Mouse (Mus musculus): ENCODE measurements at regions not wholly inside any gene's neighbourhood (a gene's known extent, or its start where the extent isn't known, plus 50 kb on each side); places are given as distances from the start of the nearest gene placed in this dataset.

- no peak overlapping the region for H3K27ac ChIP-seq
- H3K9ac ChIP-seq: no peak overlapping the region
- no peaks in the 10 kb centered on the region for H3K9me3 ChIP-seq
- H3K27me3 ChIP-seq: no peaks in the 10 kb centered on the region
- H3K4me3 ChIP-seq (replicated peaks): no peak overlapping the region
- no peaks in the 10 kb centered on the region for H3K4me1 ChIP-seq
- no peaks in the 10 kb centered on the region for H3K36me3 ChIP-seq (replicated peaks)
- no peak overlapping the region for H3K4me2 ChIP-seq
- WGBS: 84% methylated on average over 4 of the region's 4 CpGs
- no peak for ATAC-seq (ENCODE audit: low FRiP score)
Observed at GRCm38 (mm10) chr13:5240541-5240940, 620.7 kb upstream of the Klf6 start.

DNA sequence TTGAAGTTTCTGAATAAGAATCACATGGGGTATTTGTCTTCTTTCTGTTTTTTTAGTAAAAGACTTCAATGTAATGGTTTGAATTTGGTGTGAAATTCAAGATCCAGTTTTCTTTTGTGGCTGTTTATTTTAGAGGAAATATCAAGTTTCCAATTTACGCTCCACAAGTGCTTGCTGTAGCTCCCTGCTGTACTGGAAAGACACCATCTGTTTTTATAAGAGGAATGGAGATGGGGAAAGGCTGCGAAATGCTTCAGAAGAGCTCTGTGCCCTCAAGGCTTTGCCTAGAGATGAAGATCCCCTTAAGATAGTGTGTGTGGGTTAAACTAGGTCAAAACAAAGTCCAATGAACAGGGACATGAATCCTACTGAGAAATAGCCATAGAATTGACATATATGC lies 618.5 kb upstream of the Klf6 start:
- H3K4me3 ChIP-seq (replicated peaks): no peak overlapping the region
- WGBS: 82% methylated on average over 2 of the region's 2 CpGs
- H3K4me2 ChIP-seq: no peak overlapping the region
- no peaks in the 10 kb centered on the region for H3K36me3 ChIP-seq (replicated peaks)
- ATAC-seq (ENCODE audit: low FRiP score): no peak
- H3K27me3 ChIP-seq: no peaks in the 10 kb centered on the region
- H3K27ac ChIP-seq: no peak overlapping the region
- H3K9ac ChIP-seq: no peak overlapping the region
- no peaks in the 10 kb centered on the region for H3K4me1 ChIP-seq
- H3K9me3 ChIP-seq: no peaks in the 10 kb centered on the region

DNA sequence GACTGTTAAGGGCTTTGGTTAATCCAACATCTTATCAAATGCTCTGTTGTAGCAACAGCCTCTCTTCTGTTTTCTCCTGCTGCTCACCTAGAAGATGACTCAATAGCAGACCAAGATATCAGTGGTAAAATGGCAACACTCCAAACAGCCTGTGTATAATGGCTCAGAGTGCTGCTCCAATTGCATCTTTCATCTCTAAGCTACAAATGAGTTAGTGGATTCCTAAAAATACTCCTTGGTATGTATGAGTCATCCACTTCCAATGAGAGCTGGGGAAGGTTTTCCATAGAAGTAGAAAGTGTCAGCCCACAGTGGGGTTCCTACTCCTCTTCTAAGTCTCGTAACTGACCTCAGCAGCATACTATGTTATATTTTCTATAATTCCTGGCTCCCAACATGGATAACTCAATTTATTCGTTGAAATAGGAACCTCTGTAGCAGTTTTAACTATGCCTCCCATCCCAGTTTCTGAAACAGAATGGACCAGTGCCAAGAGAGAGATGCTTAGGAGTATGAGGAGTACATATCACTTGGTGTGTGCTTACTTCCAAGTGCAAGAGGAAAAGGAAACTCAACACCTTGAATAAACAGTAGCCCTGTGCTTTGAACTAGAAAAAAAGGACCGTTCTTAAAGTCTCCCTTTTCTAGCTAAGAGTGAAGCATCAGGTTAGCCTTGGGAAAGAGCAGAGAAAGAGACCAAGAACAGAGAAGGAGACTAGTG lies 612.5 kb upstream of the Klf6 start:
- no peak overlapping the region for H3K4me3 ChIP-seq (replicated peaks)
- WGBS: 50% methylated on average over 3 of the region's 3 CpGs
- H3K36me3 ChIP-seq (replicated peaks): no peaks in the 10 kb centered on the region
- ATAC-seq (ENCODE audit: low FRiP score): no peak
- H3K9ac ChIP-seq: no peak overlapping the region
- H3K27ac ChIP-seq: no peak overlapping the region
- H3K4me1 ChIP-seq: no peaks in the 10 kb centered on the region
- H3K27me3 ChIP-seq: no peaks in the 10 kb centered on the region
- H3K9me3 ChIP-seq: no peaks in the 10 kb centered on the region
- no peak overlapping the region for H3K4me2 ChIP-seq

GRCm38 (mm10) chr13:5257891-5258660 lies 603.2 kb upstream of the Klf6 start:
- H3K4me1 ChIP-seq: no peaks in the 10 kb centered on the region
- 92% methylated on average over 6 of the region's 6 CpGs for WGBS
- H3K4me3 ChIP-seq (replicated peaks): no peak overlapping the region
- H3K4me2 ChIP-seq: no peak overlapping the region
- no peak overlapping the region for H3K27ac ChIP-seq
- no peaks in the 10 kb centered on the region for H3K36me3 ChIP-seq (replicated peaks)
- H3K9me3 ChIP-seq: no peaks in the 10 kb centered on the region
- H3K9ac ChIP-seq: no peak overlapping the region
- no peak for ATAC-seq (ENCODE audit: low FRiP score)
- H3K27me3 ChIP-seq: no peaks in the 10 kb centered on the region

GRCm38 (mm10) chr13:5259760-5260159 lies 601.5 kb upstream of the Klf6 start:
- ATAC-seq (ENCODE audit: low FRiP score): no peak
- H3K27ac ChIP-seq: no peak overlapping the region
- no peak overlapping the region for H3K9ac ChIP-seq
- no peaks in the 10 kb centered on the region for H3K4me1 ChIP-seq
- H3K36me3 ChIP-seq (replicated peaks): no peaks in the 10 kb centered on the region
- H3K4me2 ChIP-seq: no peak overlapping the region
- no peak overlapping the region for H3K4me3 ChIP-seq (replicated peaks)
- H3K9me3 ChIP-seq: no peaks in the 10 kb centered on the region
- WGBS: 84% methylated on average over 3 of the region's 3 CpGs
- H3K27me3 ChIP-seq: no peaks in the 10 kb centered on the region

- Histone ChIP-seq H3K4me1 (no peaks in the 10 kb centered on the region), H3K4me3 (replicated peaks) (no peak overlapping the region), H3K4me2 (no peak overlapping the region), H3K27ac (no peak overlapping the region), H3K36me3 (replicated peaks) (no peaks in the 10 kb centered on the region), H3K9ac (no peak overlapping the region), H3K9me3 (no peaks in the 10 kb centered on the region), H3K27me3 (no peaks in the 10 kb centered on the region)
- no peak for ATAC-seq (ENCODE audit: low FRiP score)
- WGBS: 78% methylated on average over 1 of the region's 1 CpGs
Observed at GRCm38 (mm10) chr13:5272506-5273192, 588.6 kb upstream of the Klf6 start.

DNA sequence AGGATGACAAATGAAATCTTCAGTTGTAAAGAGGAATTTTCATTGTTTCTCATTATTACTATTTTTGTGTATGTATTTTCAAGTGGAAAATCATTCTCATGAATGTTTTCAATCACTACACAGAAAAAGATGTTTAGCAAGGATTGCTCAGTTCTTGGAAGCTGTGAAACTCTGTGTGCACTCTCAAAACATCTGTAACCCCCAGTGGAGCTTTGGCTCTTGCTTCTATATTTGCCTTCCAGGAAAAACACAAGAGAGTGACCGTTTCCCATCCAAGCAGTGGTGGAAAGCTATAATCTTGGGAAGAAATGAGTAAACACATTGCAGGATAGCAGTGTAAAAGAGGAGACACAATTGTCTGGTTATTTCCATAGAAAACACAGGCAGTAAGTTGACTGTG lies 584.7 kb upstream of the Klf6 start:
- Histone ChIP-seq H3K4me3 (replicated peaks) (no peak overlapping the region), H3K9me3 (no peaks in the 10 kb centered on the region), H3K4me2 (no peak overlapping the region), H3K36me3 (replicated peaks) (no peaks in the 10 kb centered on the region), H3K27ac (no peak overlapping the region), H3K27me3 (no peaks in the 10 kb centered on the region), H3K4me1 (no peaks in the 10 kb centered on the region), H3K9ac (no peak overlapping the region)
- no peak for ATAC-seq (ENCODE audit: low FRiP score)
- 73% methylated on average over 1 of the region's 1 CpGs for WGBS

GRCm38 (mm10) chr13:5289753-5290449 lies 571.4 kb upstream of the Klf6 start:
- Histone ChIP-seq H3K27ac (no peak overlapping the region), H3K9ac (no peak overlapping the region), H3K4me3 (replicated peaks) (no peak overlapping the region), H3K27me3 (no peaks in the 10 kb centered on the region), H3K4me1 (no peaks in the 10 kb centered on the region), H3K4me2 (no peak overlapping the region), H3K36me3 (replicated peaks) (no peaks in the 10 kb centered on the region), H3K9me3 (no peaks in the 10 kb centered on the region)
- ATAC-seq (ENCODE audit: low FRiP score): no peak
- WGBS: 83% methylated on average over 1 of the region's 1 CpGs

DNA sequence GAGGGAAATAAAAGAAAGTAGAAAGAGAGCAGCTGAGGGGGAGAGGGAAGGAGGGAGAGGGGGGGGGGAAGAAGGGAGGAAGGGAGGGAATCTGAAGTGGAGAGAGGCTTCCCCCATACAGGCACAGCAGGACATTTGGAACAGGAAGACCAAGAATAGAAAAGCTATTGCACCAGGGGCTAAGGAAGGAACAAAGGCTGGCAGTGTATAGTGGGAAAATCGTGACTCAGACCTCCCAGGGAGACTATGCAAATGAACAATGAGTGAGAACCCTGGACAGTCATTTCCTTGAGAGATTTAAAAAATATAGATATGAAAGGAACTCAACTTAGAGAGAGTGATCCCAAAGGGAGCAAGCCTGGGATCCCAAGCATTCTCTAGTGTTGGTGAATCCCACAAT lies 559.1 kb upstream of the Klf6 start:
- H3K27ac ChIP-seq: no peak overlapping the region
- H3K9me3 ChIP-seq: no peaks in the 10 kb centered on the region
- H3K9ac ChIP-seq: no peak overlapping the region
- no peak overlapping the region for H3K4me3 ChIP-seq (replicated peaks)
- WGBS: 4% methylated on average over 1 of the region's 1 CpGs
- no peaks in the 10 kb centered on the region for H3K27me3 ChIP-seq
- 0 out of 2 replicates have a peak, but pooled peaks cover 4% of the 10 kb centered on the region for H3K4me1 ChIP-seq
- no peaks in the 10 kb centered on the region for H3K36me3 ChIP-seq (replicated peaks)
- peak; percentile 49; the same call in 1 of the 2 replicates for ATAC-seq (ENCODE audit: low FRiP score)
- no peak overlapping the region for H3K4me2 ChIP-seq

- H3K36me3 ChIP-seq (replicated peaks): no peaks in the 10 kb centered on the region
- WGBS: 87% methylated on average over 4 of the region's 4 CpGs
- no peak overlapping the region for H3K4me2 ChIP-seq
- 0 out of 2 replicates have a peak, but pooled peaks cover 4% of the 10 kb centered on the region for H3K4me1 ChIP-seq
- no peak overlapping the region for H3K9ac ChIP-seq
- no peaks in the 10 kb centered on the region for H3K27me3 ChIP-seq
- ATAC-seq (ENCODE audit: low FRiP score): no peak
- no peaks in the 10 kb centered on the region for H3K9me3 ChIP-seq
- H3K27ac ChIP-seq: no peak overlapping the region
- H3K4me3 ChIP-seq (replicated peaks): no peak overlapping the region
Observed at GRCm38 (mm10) chr13:5306688-5307087, 554.6 kb upstream of the Klf6 start.

DNA sequence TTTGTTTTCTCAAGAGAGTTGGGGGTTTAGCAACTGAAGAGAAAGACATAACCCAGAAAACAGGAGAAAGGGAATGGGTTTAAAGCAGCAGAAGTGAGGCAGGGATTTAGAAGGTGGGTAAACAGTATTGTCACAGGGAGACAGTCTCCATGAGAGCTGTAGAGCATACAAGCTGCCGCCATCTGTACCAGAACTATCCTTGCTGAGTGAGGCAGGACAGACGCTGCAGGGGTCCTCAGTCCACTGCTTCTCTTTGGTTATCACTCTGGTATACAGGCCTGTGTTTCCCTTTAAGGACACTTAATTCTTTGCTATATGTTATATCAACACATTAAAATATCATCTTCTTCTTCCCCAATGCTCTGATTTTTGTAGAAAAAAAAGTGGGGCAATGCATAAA lies 548.0 kb upstream of the Klf6 start:
- Histone ChIP-seq H3K4me2 (no peak overlapping the region), H3K9ac (no peak overlapping the region), H3K27ac (no peak overlapping the region), H3K9me3 (no peaks in the 10 kb centered on the region), H3K4me3 (replicated peaks) (no peak overlapping the region), H3K36me3 (replicated peaks) (no peaks in the 10 kb centered on the region), H3K27me3 (no peaks in the 10 kb centered on the region), H3K4me1 (no peaks in the 10 kb centered on the region)
- WGBS: 46% methylated on average over 2 of the region's 2 CpGs
- ATAC-seq (ENCODE audit: low FRiP score): no peak

- H3K4me1 ChIP-seq: no peaks in the 10 kb centered on the region
- H3K27ac ChIP-seq: no peak overlapping the region
- WGBS: 61% methylated on average over 1 of the region's 1 CpGs
- no peak for ATAC-seq (ENCODE audit: low FRiP score)
- no peaks in the 10 kb centered on the region for H3K36me3 ChIP-seq (replicated peaks)
- no peak overlapping the region for H3K9ac ChIP-seq
- no peaks in the 10 kb centered on the region for H3K9me3 ChIP-seq
- no peak overlapping the region for H3K4me3 ChIP-seq (replicated peaks)
- H3K4me2 ChIP-seq: no peak overlapping the region
- H3K27me3 ChIP-seq: no peaks in the 10 kb centered on the region
Observed at GRCm38 (mm10) chr13:5315011-5315410, 546.3 kb upstream of the Klf6 start.

Measured in forebrain, embryonic 12.5 days (tissue).